Mouse (Mus musculus): Measurements from ENCODE around the gene Sept4.

Gene Sept4

GRCm38 (mm10) chr11:87599395-87600089 lies 30.8 kb downstream of the Sept4 start:
- DNase-seq (ENCODE audit: low read depth, low spot score), result no peak

- no peak for DNase-seq (ENCODE audit: low read depth, low spot score)
Measured at GRCm38 (mm10) chr11:87600322-87600853, 31.7 kb downstream of the Sept4 start.

DNA sequence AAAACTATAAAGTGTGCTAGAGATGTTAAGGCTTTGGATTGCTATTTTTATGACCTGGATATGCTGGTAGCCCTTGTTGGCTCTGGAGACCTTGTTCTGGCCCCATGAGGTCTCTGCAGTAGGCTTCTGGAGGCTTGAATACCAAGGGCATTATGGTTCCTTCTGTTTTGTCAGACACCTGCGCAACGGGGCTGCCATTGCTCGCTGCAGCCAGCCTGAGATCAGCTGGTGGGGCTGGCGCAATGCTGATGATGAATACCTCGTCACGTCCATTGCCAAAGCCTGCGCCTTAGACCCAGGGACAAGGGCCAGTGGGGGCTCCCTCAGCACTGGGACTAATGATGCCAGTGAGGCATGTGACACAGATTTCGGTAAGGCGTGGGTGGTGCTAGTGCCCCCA lies 33.5 kb downstream of the Sept4 start:
- no peak for DNase-seq (ENCODE audit: low read depth, low spot score)

DNA sequence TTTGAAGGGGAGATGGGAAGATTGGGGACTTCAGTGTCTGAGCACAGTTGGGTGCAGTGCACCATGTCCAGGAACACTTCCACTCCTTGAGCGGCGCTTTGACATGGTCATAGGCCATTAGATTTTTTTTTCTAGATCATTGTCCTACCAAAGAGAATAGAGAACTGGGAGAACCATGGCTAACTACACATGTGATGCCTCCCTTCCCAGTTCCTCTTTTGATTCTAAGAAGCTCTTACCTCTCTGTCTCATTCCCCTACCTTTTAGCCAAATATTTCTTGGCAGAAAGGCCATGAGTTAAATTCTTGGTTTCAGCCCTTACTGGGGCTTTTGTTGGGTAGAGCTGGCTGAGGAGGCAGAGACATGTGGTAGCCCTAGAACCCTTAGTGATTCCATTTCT lies 34.9 kb downstream of the Sept4 start:
- DNase-seq (ENCODE audit: low read depth, low spot score), result no peak

- no peak for DNase-seq (ENCODE audit: low read depth, low spot score)
Measured at GRCm38 (mm10) chr11:87609264-87609663, 40.6 kb downstream of the Sept4 start.

DNA sequence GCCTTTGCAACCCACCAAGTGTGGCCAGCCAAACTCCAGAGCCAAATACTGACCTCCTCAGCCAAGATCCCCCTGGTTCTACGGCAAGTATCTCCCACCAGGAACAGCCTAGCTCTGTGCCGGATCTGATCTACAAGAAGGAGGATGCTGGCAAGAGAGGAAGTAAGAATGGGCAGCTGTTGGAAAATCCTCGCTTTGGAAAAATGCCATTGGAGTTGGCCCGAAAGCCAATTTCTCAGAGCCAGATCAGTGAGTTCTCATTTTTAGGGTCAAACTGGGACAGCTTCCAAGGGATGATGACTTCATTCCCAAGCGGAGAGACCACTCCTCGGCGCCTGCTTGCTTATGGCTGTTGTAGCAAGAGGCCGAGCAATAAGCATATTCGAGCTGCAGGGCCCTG lies 42.8 kb downstream of the Sept4 start:
- no peak for DNase-seq (ENCODE audit: low read depth, low spot score)

DNA sequence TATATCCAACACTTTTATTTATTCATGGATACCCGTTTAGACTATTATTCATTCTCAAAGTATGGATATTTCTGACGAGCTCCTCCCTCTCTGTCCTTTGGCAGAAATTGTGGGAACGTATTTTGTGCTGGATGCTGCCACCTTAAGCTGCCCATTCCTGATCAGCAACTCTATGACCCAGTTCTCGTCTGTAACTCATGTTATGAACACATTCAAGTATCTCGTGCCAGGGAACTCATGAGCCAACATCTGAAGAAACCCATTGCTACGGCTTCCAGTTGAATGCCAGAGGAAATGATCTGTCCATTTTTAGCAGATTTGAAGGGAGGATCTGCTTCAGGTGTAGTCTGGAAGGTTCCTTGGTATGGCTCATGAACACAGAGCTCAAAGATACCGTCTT lies 45.3 kb downstream of the Sept4 start:
- DNase-seq (ENCODE audit: low read depth, low spot score), result no peak

GRCm38 (mm10) chr11:87615551-87615950 lies 46.8 kb downstream of the Sept4 start:
- no peak for DNase-seq (ENCODE audit: low read depth, low spot score)

DNA sequence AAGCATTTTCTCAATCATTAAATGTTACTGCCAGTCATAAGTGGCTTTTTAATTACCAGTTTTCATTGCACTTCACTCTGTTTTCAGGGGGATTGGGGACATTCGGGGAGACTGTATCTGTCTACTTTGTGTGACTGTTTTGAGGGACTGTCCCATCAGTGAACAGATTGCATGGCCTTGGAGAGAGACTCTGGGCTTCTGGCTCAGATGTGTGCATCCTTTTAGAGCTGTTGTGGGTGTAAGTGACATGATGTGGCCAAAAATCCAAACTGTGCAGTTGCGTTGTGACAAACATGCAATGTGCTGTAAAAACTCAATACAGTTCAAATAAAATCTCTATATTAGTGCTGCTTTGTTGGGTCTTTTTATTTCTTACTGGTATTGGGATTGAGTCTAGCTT lies 47.2 kb downstream of the Sept4 start:
- DNase-seq (ENCODE audit: low read depth, low spot score), result no peak

DNA sequence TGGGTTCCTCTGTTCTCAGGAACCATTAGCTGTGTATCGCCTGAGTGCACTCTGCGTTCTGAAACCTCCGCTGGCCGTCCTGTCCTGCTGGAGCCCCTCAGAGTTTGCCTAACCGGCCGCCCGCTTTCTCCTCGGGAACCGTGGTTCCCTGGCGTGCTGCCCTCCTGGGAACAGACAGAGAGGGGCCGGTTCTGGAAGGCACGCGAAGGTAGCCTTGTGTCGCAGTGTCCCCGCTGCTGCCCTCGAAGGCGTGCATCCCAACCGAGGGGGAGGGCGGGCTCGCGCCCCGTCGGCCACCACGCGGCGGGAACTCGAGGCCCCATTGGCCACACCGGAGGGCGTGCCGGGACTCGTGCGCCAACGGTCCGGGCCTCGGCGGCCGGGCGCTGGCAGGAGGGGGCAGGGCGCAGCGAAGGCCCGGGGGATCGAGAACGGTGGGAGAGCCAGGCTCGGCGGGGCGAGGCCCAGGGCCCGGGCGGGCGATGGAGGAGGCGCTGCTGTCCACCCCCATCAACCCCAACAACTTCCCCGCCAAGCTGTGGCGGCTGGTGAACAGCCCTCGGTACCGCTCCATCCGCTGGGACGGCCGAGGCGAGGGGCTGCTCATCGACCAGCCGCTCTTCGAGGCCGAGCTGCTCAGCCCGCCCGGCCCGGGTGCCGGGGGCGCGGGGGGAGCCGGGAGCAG lies 48.2 kb downstream of the Sept4 start, which contains the start of gene Hsf5:
Gene Hsf5 (plus strand): TSS at position 375 of the 685 bp plus-strand sequence.
- DNase-seq (ENCODE audit: low read depth, low spot score), result no peak

DNA sequence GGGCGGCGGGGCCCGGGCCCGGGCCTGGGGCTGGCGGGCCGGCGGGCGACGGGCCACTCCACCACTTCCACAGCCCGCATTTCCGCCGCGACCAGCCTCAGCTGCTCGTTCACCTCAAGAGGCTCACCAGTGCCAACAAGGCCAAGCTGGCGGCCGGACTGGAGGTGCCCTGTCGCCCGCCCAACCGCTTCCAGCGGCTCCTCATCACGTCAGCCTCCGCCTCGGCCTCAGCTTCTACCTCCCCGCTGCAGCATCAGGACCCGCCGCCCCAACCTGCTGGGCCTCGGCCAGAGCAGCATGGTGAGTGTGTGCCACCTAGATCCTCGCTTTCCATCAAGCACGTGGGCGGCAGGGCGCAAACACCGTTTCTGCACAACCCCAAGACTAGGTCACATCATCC lies 48.9 kb downstream of the Sept4 start:
- DNase-seq (ENCODE audit: low read depth, low spot score), result no peak

GRCm38 (mm10) chr11:87623160-87623559 lies 54.5 kb downstream of the Sept4 start:
- DNase-seq (ENCODE audit: low read depth, low spot score), result no peak

- no peak for DNase-seq (ENCODE audit: low read depth, low spot score)
Measured at GRCm38 (mm10) chr11:87629859-87630258, 61.2 kb downstream of the Sept4 start.

DNA sequence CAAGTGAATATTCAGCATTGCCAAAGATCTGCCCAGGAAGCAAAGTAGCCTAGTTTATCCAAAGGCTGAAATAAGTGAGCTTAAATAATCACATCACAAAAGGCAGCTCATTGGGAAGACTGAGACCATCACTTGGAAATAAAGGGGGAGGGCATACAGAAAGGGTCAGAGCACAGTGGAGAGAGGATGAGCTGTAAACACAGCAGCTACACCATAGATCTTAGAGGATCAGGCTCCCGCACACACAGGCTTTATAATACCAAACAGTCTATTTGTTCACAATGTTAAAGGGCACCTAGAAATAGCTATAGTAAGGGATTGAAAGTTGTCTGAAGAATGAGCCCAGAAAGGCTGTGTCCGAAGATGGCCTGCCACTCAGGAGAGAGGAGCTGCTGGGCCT lies 70.1 kb downstream of the Sept4 start:
- DNase-seq (ENCODE audit: low read depth, low spot score), result no peak

- peak; percentile 35 for DNase-seq (ENCODE audit: low read depth, low spot score)
Measured at GRCm38 (mm10) chr11:87639206-87639605, 70.5 kb downstream of the Sept4 start.
